ENCODE assay signal across 20 mouse cellular contexts in genomic region chr10:9227361-9227760, GRCm38 (mm10).
DNase-seq lines count a peak whose midpoint lies in the region; ATAC-seq and TF ChIP-seq lines count a peak whose summit lies in the region.
"Had no signal": no experiment of that assay in that cellular context is flagged by ENCODE, and none has a peak within 500 bp of the region (broad histone marks: within the 10 kb centered on the region; RNA-seq: fewer than 3 reads in every experiment).

No protein-coding gene starts in this region.

- H3K9ac ChIP-seq in forebrain, embryonic 12.5 days, result no peak overlapping the region
- no peak overlapping the region for H3K9ac ChIP-seq in lung, embryonic 14.5 days
- H3K9ac ChIP-seq: embryonic facial prominence, embryonic 13.5 days; hindbrain, embryonic 13.5 days; intestine, embryonic 15.5 days had no signal

- H3K27ac ChIP-seq in forebrain, embryonic 12.5 days, result no peak overlapping the region
- H3K27ac ChIP-seq in forebrain, embryonic 10.5 days, result no peak overlapping the region
- no peak overlapping the region for H3K27ac ChIP-seq in lung, embryonic 14.5 days (ENCODE audit: low read depth)
- H3K27ac ChIP-seq: embryonic facial prominence, embryonic 13.5 days; heart, embryonic 10.5 days; hindbrain, embryonic 13.5 days; hindbrain, postnatal 0 days; intestine, embryonic 15.5 days had no signal

- H3K36me3 ChIP-seq in forebrain, embryonic 12.5 days (replicated peaks), result no peaks in the 10 kb centered on the region
- H3K36me3 ChIP-seq in forebrain, embryonic 10.5 days (replicated peaks), result no peaks in the 10 kb centered on the region
- H3K36me3 ChIP-seq in lung, embryonic 14.5 days (ENCODE audit: insufficient read depth), result no peaks in the 10 kb centered on the region
- H3K36me3 ChIP-seq: embryonic facial prominence, embryonic 13.5 days; heart, embryonic 10.5 days; hindbrain, embryonic 13.5 days; intestine, embryonic 15.5 days had no signal

- peak; percentile 73; the same call in 1 of the 2 replicates for ATAC-seq in forebrain, embryonic 12.5 days (ENCODE audit: low FRiP score)
- ATAC-seq in lung, embryonic 14.5 days (ENCODE audit: insufficient read depth), result no peak
- ATAC-seq: hindbrain, postnatal 0 days; intestine, embryonic 15.5 days had no signal

- no peaks in the 10 kb centered on the region for H3K27me3 ChIP-seq in forebrain, embryonic 12.5 days
- no peaks in the 10 kb centered on the region for H3K27me3 ChIP-seq in forebrain, embryonic 10.5 days (ENCODE audit: poor library complexity, severe bottlenecking)
- H3K27me3 ChIP-seq in lung, embryonic 14.5 days (ENCODE audit: insufficient read depth, low read length), result no peaks in the 10 kb centered on the region
- H3K27me3 ChIP-seq: CH12.LX; embryonic facial prominence, embryonic 13.5 days; hindbrain, embryonic 13.5 days; intestine, embryonic 15.5 days had no signal

- TF ChIP-seq CTCF in lung, embryonic 14.5 days (IDR thresholded peaks at IDR 0.05; ENCODE audit: low read depth), result no peak

- H3K4me2 ChIP-seq in forebrain, embryonic 12.5 days, result no peak overlapping the region
- no peak overlapping the region for H3K4me2 ChIP-seq in lung, embryonic 14.5 days
- H3K4me2 ChIP-seq: embryonic facial prominence, embryonic 13.5 days; hindbrain, embryonic 13.5 days; intestine, embryonic 15.5 days had no signal

- peaks cover 9% of the 10 kb centered on the region for H3K4me1 ChIP-seq in forebrain, embryonic 12.5 days
- H3K4me1 ChIP-seq in forebrain, embryonic 10.5 days, result peaks cover 25% of the 10 kb centered on the region
- no peaks in the 10 kb centered on the region for H3K4me1 ChIP-seq in lung, embryonic 14.5 days (ENCODE audit: insufficient read depth)
- H3K4me1 ChIP-seq: embryonic facial prominence, embryonic 13.5 days; heart, embryonic 10.5 days; hindbrain, embryonic 13.5 days; intestine, embryonic 15.5 days had no signal

- DNase-seq in forebrain, embryonic 10.5 days (ENCODE audit: extremely low spot score, low spot score), result no peak
- peak; percentile 38 for DNase-seq in lung, embryonic 14.5 days
- DNase-seq in lung, postnatal 10 days, result no peak
- peak; percentile 34 for DNase-seq in embryo, embryonic 10.5 days (ENCODE audit: low spot score)
- no peak for DNase-seq in heart, postnatal 4 days
- DNase-seq: adrenal gland, adult 2 months; adrenal gland, postnatal 25 days; cerebellum, adult 2 months; cerebellum, postnatal 14 days; gastrocnemius, postnatal 10 days; heart, adult 18-20 months; heart, postnatal 10 days; kidney, adult 18-20 months had no signal

- no peak overlapping the region for H3K4me3 ChIP-seq in forebrain, embryonic 12.5 days (replicated peaks)
- H3K4me3 ChIP-seq in forebrain, embryonic 10.5 days, result no peak overlapping the region
- H3K4me3 ChIP-seq in lung, embryonic 14.5 days (ENCODE audit: low read depth, low read length), result no peak overlapping the region
- H3K4me3 ChIP-seq: embryonic facial prominence, embryonic 13.5 days; heart, embryonic 10.5 days; hindbrain, embryonic 13.5 days; intestine, embryonic 15.5 days had no signal

- no peaks in the 10 kb centered on the region for H3K9me3 ChIP-seq in forebrain, embryonic 12.5 days
- H3K9me3 ChIP-seq in forebrain, embryonic 10.5 days, result no peaks in the 10 kb centered on the region
- no peaks in the 10 kb centered on the region for H3K9me3 ChIP-seq in lung, embryonic 14.5 days (ENCODE audit: low read depth, low read length)
- H3K9me3 ChIP-seq: embryonic facial prominence, embryonic 13.5 days; heart, embryonic 10.5 days; hindbrain, embryonic 13.5 days; intestine, embryonic 15.5 days had no signal

- 6% methylated on average over 1 of the region's 1 CpGs for WGBS in forebrain, embryonic 12.5 days
- 21% methylated on average over 1 of the region's 1 CpGs for whole genome bisulfite sequencing in forebrain, embryonic 10.5 days
- 15% methylated on average over 1 of the region's 1 CpGs for WGBS in lung, embryonic 14.5 days

Comparison
In these comparisons a context has a peak if more than half of its experiments do, and no peak if none do; other contexts are left out.
1. DNase-seq: peak in lung, embryonic 14.5 days (single experiment) and embryo, embryonic 10.5 days (single experiment); none in forebrain, embryonic 10.5 days (single experiment), lung, postnatal 10 days (single experiment) and heart, postnatal 4 days (single experiment).